Mouse (Mus musculus): Measurements from ENCODE around the gene Hspa12b. TPM values are rescaled to one million over a fixed set of nuclear protein-coding genes. Genes with fewer than 3 reads are reported as not detected.
A peak's percentile ranks its signal among the peaks of the same experiment; 100 is the strongest.

Hspa12b gene
- polyA plus RNA-seq, 1 experiment from 2014 or later = 5.2 TPM

GRCm38 (mm10) chr2:131175945-131176309 lies 48.8 kb downstream of the Hspa12b start:
- no peak for ATAC-seq (ENCODE audit: low FRiP score)
- Histone ChIP-seq H3K9me3 (0 out of 2 replicates have a peak, but pooled peaks cover 2% of the 10 kb centered on the region), H3K27ac (0 out of 2 replicates have a peak overlapping the region, but pooled peaks have one; percentile 36), H3K4me3 (replicated peaks) (no peak overlapping the region), H3K36me3 (replicated peaks) (peaks cover 29% of the 10 kb centered on the region), H3K27me3 (peaks cover 31% of the 10 kb centered on the region), H3K4me1 (peaks cover 60% of the 10 kb centered on the region), H3K4me2 (no peak overlapping the region), H3K9ac (no peak overlapping the region)
- 83% methylated on average over 1 of the region's 1 CpGs for WGBS

- Histone ChIP-seq H3K4me3 (replicated peaks) (no peak overlapping the region), H3K4me2 (peak overlapping the region; percentile 99; the same call in 1 of the 2 replicates), H3K27me3 (peaks cover 25% of the 10 kb centered on the region), H3K27ac (no peak overlapping the region), H3K9me3 (0 out of 2 replicates have a peak, but pooled peaks cover 2% of the 10 kb centered on the region), H3K4me1 (peaks cover 56% of the 10 kb centered on the region), H3K9ac (0 out of 2 replicates have a peak overlapping the region, but pooled peaks have one; percentile 97), H3K36me3 (replicated peaks) (peaks cover 25% of the 10 kb centered on the region)
- ATAC-seq (ENCODE audit: low FRiP score) = no peak
- WGBS = 70% methylated on average over 5 of the region's 5 CpGs
These were observed 49.4 kb downstream of the Hspa12b start for GRCm38 (mm10) chr2:131176491-131176890.

GRCm38 (mm10) chr2:131177932-131178331 lies 50.9 kb downstream of the Hspa12b start:
- Histone ChIP-seq H3K36me3 (replicated peaks) (peaks cover 14% of the 10 kb centered on the region), H3K27me3 (peaks cover 11% of the 10 kb centered on the region), H3K27ac (0 out of 2 replicates have a peak overlapping the region, but pooled peaks have one; percentile 2), H3K4me3 (replicated peaks) (peak overlapping the region; percentile 89), H3K9ac (peak overlapping the region; percentile 97), H3K4me2 (peak overlapping the region; percentile 99), H3K9me3 (0 out of 2 replicates have a peak, but pooled peaks cover 2% of the 10 kb centered on the region), H3K4me1 (peaks cover 50% of the 10 kb centered on the region)
- WGBS = 91% methylated on average over 9 of the region's 9 CpGs
- no peak for ATAC-seq (ENCODE audit: low FRiP score)

GRCm38 (mm10) chr2:131178828-131179245 lies 51.8 kb downstream of the Hspa12b start:
- Histone ChIP-seq H3K27ac (peak overlapping the region; percentile 92), H3K36me3 (replicated peaks) (peaks cover 14% of the 10 kb centered on the region), H3K4me2 (peak overlapping the region; percentile 99), H3K27me3 (0 out of 2 replicates have a peak, but pooled peaks cover 2% of the 10 kb centered on the region), H3K9ac (peak overlapping the region; percentile 97), H3K4me3 (replicated peaks) (peak overlapping the region; percentile 89), H3K4me1 (peaks cover 49% of the 10 kb centered on the region), H3K9me3 (0 out of 2 replicates have a peak, but pooled peaks cover 2% of the 10 kb centered on the region)
- no peak; the same call in 1 of the 2 replicates for ATAC-seq (ENCODE audit: low FRiP score)
- 27% methylated on average over 26 of the region's 26 CpGs for WGBS

- WGBS = under 1% methylated on average over 65 of the region's 67 CpGs
- Histone ChIP-seq H3K9ac (peak overlapping the region; percentile 97), H3K27me3 (no peaks in the 10 kb centered on the region), H3K4me1 (peaks cover 44% of the 10 kb centered on the region), H3K4me3 (replicated peaks) (peak overlapping the region; percentile 89), H3K9me3 (0 out of 2 replicates have a peak, but pooled peaks cover 2% of the 10 kb centered on the region), H3K27ac (peak overlapping the region; percentile 92), H3K4me2 (peak overlapping the region; percentile 99), H3K36me3 (replicated peaks) (peaks cover 14% of the 10 kb centered on the region)
- ATAC-seq (ENCODE audit: low FRiP score) = peak; percentile 25
These were observed 52.3 kb downstream of the Hspa12b start for GRCm38 (mm10) chr2:131179246-131179886.

GRCm38 (mm10) chr2:131179990-131180587 lies 53.0 kb downstream of the Hspa12b start, which contains the start of gene Cenpb:
Gene Cenpb, minus strand, starts transcription at chr2:131180067.
- 0 out of 2 replicates have a peak, but pooled peaks cover 2% of the 10 kb centered on the region for H3K9me3 ChIP-seq
- H3K4me1 ChIP-seq = peaks cover 38% of the 10 kb centered on the region
- H3K4me2 ChIP-seq = peak within 1 kb of the TSS; percentile 99
- WGBS = 3% methylated on average over 40 of the region's 57 CpGs
- H3K27ac ChIP-seq = peak within 1 kb of the TSS; percentile 92
- H3K4me3 ChIP-seq (replicated peaks) = peak within 1 kb of the TSS; percentile 89
- H3K27me3 ChIP-seq = no peaks in the 10 kb centered on the region
- ATAC-seq (ENCODE audit: low FRiP score) = peak; percentile 83
- H3K9ac ChIP-seq = peak within 1 kb of the TSS; percentile 97
- peaks cover 14% of the 10 kb centered on the region for H3K36me3 ChIP-seq (replicated peaks)

- H3K27ac ChIP-seq = peak overlapping the region; percentile 79
- H3K4me2 ChIP-seq = peak overlapping the region; percentile 76
- H3K4me3 ChIP-seq (replicated peaks) = peak overlapping the region; percentile 60
- H3K9ac ChIP-seq = peak overlapping the region; percentile 82
- no peaks in the 10 kb centered on the region for H3K27me3 ChIP-seq
- peak; percentile 1; the same call in 1 of the 2 replicates for ATAC-seq (ENCODE audit: low FRiP score)
- no peaks in the 10 kb centered on the region for H3K9me3 ChIP-seq
- peaks cover 1% of the 10 kb centered on the region; the same call in 1 of the 2 replicates for H3K36me3 ChIP-seq (replicated peaks)
- peaks cover 48% of the 10 kb centered on the region for H3K4me1 ChIP-seq
- 2% methylated on average over 14 of the region's 14 CpGs for WGBS
These were observed 59.3 kb downstream of the Hspa12b start for GRCm38 (mm10) chr2:131186343-131186742.

- Histone ChIP-seq H3K27ac (peak within 1 kb of the TSS; percentile 79), H3K4me2 (peak within 1 kb of the TSS; percentile 76), H3K4me3 (replicated peaks) (peak within 1 kb of the TSS; percentile 60), H3K9ac (peak within 1 kb of the TSS; percentile 82), H3K36me3 (replicated peaks) (peaks cover 8% of the 10 kb centered on the region; the same call in 1 of the 2 replicates), H3K27me3 (no peaks in the 10 kb centered on the region), H3K9me3 (no peaks in the 10 kb centered on the region), H3K4me1 (peaks cover 53% of the 10 kb centered on the region)
- WGBS = under 1% methylated on average over 41 of the region's 43 CpGs
- peak; percentile 84 for ATAC-seq (ENCODE audit: low FRiP score)
These were observed 59.9 kb downstream of the Hspa12b start, which contains the start of the genes Cdc25b and Spef1 for GRCm38 (mm10) chr2:131186771-131187601. Gene Cdc25b, plus strand, starts transcription at chr2:131186949. Gene Spef1, minus strand, starts transcription at chr2:131187282.

GRCm38 (mm10) chr2:131187602-131187922 lies 60.5 kb downstream of the Hspa12b start:
- peaks cover 53% of the 10 kb centered on the region for H3K4me1 ChIP-seq
- ATAC-seq (ENCODE audit: low FRiP score) = no peak
- peak overlapping the region; percentile 82 for H3K9ac ChIP-seq
- peak overlapping the region; percentile 60 for H3K4me3 ChIP-seq (replicated peaks)
- H3K27me3 ChIP-seq = no peaks in the 10 kb centered on the region
- WGBS = 20% methylated on average over 3 of the region's 3 CpGs
- no peaks in the 10 kb centered on the region for H3K9me3 ChIP-seq
- H3K4me2 ChIP-seq = peak overlapping the region; percentile 76
- peaks cover 10% of the 10 kb centered on the region for H3K36me3 ChIP-seq (replicated peaks)
- peak overlapping the region; percentile 79 for H3K27ac ChIP-seq

- no peak overlapping the region for H3K4me3 ChIP-seq (replicated peaks)
- H3K9me3 ChIP-seq = no peaks in the 10 kb centered on the region
- peak overlapping the region; percentile 76 for H3K4me2 ChIP-seq
- H3K27me3 ChIP-seq = no peaks in the 10 kb centered on the region
- no peak overlapping the region for H3K27ac ChIP-seq
- H3K36me3 ChIP-seq (replicated peaks) = peaks cover 18% of the 10 kb centered on the region
- no peak overlapping the region for H3K9ac ChIP-seq
- 94% methylated on average over 5 of the region's 5 CpGs for WGBS
- peaks cover 53% of the 10 kb centered on the region for H3K4me1 ChIP-seq
- no peak for ATAC-seq (ENCODE audit: low FRiP score)
These were observed 61.2 kb downstream of the Hspa12b start for GRCm38 (mm10) chr2:131188311-131188710.

GRCm38 (mm10) chr2:131189521-131190309 lies 62.6 kb downstream of the Hspa12b start:
- Histone ChIP-seq H3K27me3 (no peaks in the 10 kb centered on the region), H3K4me1 (peaks cover 53% of the 10 kb centered on the region), H3K4me3 (replicated peaks) (no peak overlapping the region), H3K4me2 (peak overlapping the region; percentile 36), H3K36me3 (replicated peaks) (peaks cover 32% of the 10 kb centered on the region), H3K9ac (no peak overlapping the region), H3K9me3 (no peaks in the 10 kb centered on the region), H3K27ac (peak overlapping the region; percentile 85)
- no peak for ATAC-seq (ENCODE audit: low FRiP score)
- WGBS = 32% methylated on average over 5 of the region's 5 CpGs
